Mouse (Mus musculus) forebrain, embryonic 13.5 days (tissue): ENCODE measurements around the gene B3galt6. TPM values are rescaled to one million over a fixed set of nuclear protein-coding genes. Genes with fewer than 3 reads are reported as not detected.

Experiments
- ATAC-seq: fragments of 200-750 bp; cut with Nextera tagmentation; 2 replicates; pipeline ENCODE4 v1.8.0; 2017
- H3K27ac ChIP-seq: fragments of 300-500 bp; sonication (generic); 2 replicates; pipeline ENCODE4 v1.5.1; 2015; ENCODE audit warnings: inconsistent platforms, mild to moderate bottlenecking, moderate library complexity
- H3K27me3 ChIP-seq: fragments of 300-500 bp; sonication (generic); 2 replicates; pipeline ENCODE4 v1.6.1; 2015; ENCODE audit warnings: mild to moderate bottlenecking, inconsistent platforms
- H3K36me3 ChIP-seq: fragments of 300-500 bp; sonication (generic); 2 replicates; pipeline ENCODE4 v1.6.1; 2015; ENCODE audit warnings: mild to moderate bottlenecking, inconsistent platforms; ENCODE audit not compliant: poor library complexity, severe bottlenecking
- H3K4me1 ChIP-seq: fragments of 300-500 bp; sonication (generic); 2 replicates; pipeline ENCODE4 v1.6.1; 2015; ENCODE audit warnings: inconsistent platforms
- H3K4me2 ChIP-seq: fragments of 300-500 bp; sonication (generic); 2 replicates; pipeline ENCODE4 v1.6.1; 2015; ENCODE audit warnings: inconsistent platforms, mild to moderate bottlenecking, moderate library complexity
- H3K4me3 ChIP-seq: fragments of 300-500 bp; sonication (generic); 2 replicates; pipeline ENCODE4 v1.5.1; 2015; ENCODE audit warnings: mild to moderate bottlenecking, inconsistent platforms
- H3K9ac ChIP-seq: fragments of 300-500 bp; sonication (generic); 2 replicates; pipeline ENCODE4 v1.6.1; 2015; ENCODE audit warnings: mild to moderate bottlenecking, inconsistent platforms
- H3K9me3 ChIP-seq: fragments of 300-500 bp; sonication (generic); replicated peaks from 2 replicates; pipeline ENCODE4 v1.6.1; 2016; ENCODE audit warnings: inconsistent platforms
- WGBS: fragments of 180-500 bp; shearing (Covaris S2); methylation state at CpG from one replicate; pipeline ENCODE4 v1.1.7; 2015; 5-methylcytosine and 5-hydroxymethylcytosine counted together
- polyA plus RNA-seq: library from polyadenylated mRNA; unstranded; fragments of >200 nt; fragmentation: Nextera tagmentation; extraction: Ambion mirVana; gene quantifications from 2 replicates; pipeline ENCODE4 v1.2.1, GENCODE M21; 2015

Gene B3galt6
- polyA plus RNA-seq, 1 experiment from 2014 or later, result 21.0 TPM

DNA sequence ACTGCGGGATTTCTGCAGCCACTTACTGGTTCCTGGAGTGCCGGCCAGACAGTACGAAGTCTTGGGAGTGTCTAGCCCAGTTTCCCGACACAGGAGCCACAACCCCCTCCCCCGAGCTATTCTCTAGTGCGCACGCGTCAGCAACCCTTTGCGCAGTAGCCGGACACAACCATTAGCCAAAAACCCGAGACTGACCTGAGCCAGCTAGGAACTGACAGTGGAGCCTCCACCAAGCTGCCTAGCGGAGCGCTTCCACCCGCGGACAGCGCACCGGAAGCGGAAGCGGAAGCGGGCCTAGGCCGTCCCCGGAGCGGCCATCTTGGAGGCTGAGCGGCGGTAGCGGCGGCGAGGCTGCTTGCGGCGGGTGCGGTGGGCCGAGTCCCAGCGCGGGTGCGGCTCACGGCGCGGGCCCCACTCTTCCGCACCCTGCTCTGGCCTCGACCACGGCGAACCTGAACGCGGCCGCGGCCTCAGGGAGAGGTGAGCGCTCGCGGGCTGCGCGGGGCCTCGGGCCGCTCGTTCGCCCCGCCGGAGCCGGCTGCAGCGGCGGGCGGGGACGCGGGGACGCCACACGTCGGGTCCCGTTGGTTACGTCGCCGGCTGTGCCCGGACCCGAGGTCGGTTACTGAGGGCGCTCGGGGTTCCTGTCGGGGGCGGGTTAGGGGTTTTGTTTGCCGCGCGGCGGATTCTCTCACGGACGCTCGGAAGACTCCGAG is 48.8 kb downstream of the B3galt6 start, which contains the start of gene Ube2j2:
TSS of gene Ube2j2 (plus strand) at position 298 of the 716 bp plus-strand sequence.
- Histone ChIP-seq H3K4me2 (peak within 1 kb of the TSS; percentile 98), H3K4me3 (peak within 1 kb of the TSS; percentile 96), H3K4me1 (peaks cover 25% of the 10 kb centered on the region), H3K9ac (peak within 1 kb of the TSS; percentile 91), H3K36me3 (peaks cover 24% of the 10 kb centered on the region), H3K27me3 (peaks cover 8% of the 10 kb centered on the region), H3K9me3 (no peaks in the 10 kb centered on the region), H3K27ac (peak within 1 kb of the TSS; percentile 71)
- peak; percentile 99 for ATAC-seq
- under 1% methylated on average over 78 of the region's 85 CpGs for WGBS

DNA sequence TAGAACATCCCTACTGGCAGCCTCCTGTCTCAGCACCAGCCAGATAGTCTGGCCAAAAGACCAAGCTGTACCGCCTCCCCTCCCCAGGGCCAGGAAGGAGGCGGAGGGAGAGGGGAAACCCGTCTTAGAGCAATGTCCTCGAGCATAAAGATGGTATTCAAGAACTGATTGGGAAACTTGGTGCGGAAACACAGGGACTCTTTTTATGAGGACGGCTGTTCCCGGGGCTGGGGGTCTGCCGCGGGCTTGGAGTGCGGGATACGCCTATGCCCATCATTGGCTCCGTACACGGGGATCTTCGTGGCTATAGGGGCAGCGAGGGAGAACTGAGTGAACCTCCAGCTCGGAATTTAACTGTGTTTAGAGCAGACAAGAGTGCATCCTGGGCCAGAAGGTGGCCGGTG is 49.4 kb downstream of the B3galt6 start:
- H3K9ac ChIP-seq, result peak overlapping the region; percentile 91
- peaks cover 8% of the 10 kb centered on the region for H3K27me3 ChIP-seq
- H3K4me1 ChIP-seq, result peaks cover 25% of the 10 kb centered on the region
- H3K4me2 ChIP-seq, result peak overlapping the region; percentile 92
- peaks cover 18% of the 10 kb centered on the region for H3K36me3 ChIP-seq
- H3K9me3 ChIP-seq, result no peaks in the 10 kb centered on the region
- H3K4me3 ChIP-seq, result peak overlapping the region; percentile 96
- H3K27ac ChIP-seq, result peak overlapping the region; percentile 71; the same call in 1 of the 2 replicates
- 1% methylated on average over 17 of the region's 17 CpGs for WGBS
- ATAC-seq, result peak; percentile 48

Other genes with a start within 250 kb of the B3galt6 start
- gene Atad3a, start 231.6 kb downstream of the B3galt6 start, polyA plus RNA-seq, result 79.2 and 93.3 TPM in 2 replicates
- gene Vwa1, start 218.0 kb downstream of the B3galt6 start, polyA plus RNA-seq, result 15.1 and 15.3 TPM in 2 replicates
- 0.20 and 0.45 TPM in 2 replicates for gene Tmem88b, start 206.8 kb downstream of the B3galt6 start, polyA plus RNA-seq
- gene Ankrd65, start 202.2 kb downstream of the B3galt6 start, polyA plus RNA-seq, result 0.18 TPM in 1 of 2 replicates, not detected in the other
- 251 and 266 TPM in 2 replicates for gene Mrpl20, start 189.8 kb downstream of the B3galt6 start, polyA plus RNA-seq
- 166 and 179 TPM in 2 replicates for gene Ccnl2, start 180.2 kb downstream of the B3galt6 start, polyA plus RNA-seq
- 147 and 151 TPM in 2 replicates for gene Aurkaip1, start 161.4 kb downstream of the B3galt6 start, polyA plus RNA-seq
- 15.6 and 17.1 TPM in 2 replicates for gene Mxra8, start 153.0 kb downstream of the B3galt6 start, polyA plus RNA-seq
- gene Dvl1, start 145.2 kb downstream of the B3galt6 start, polyA plus RNA-seq, result 7.2 and 7.6 TPM in 2 replicates
- 0.58 and 0.72 TPM in 2 replicates for gene Tas1r3, start 129.3 kb downstream of the B3galt6 start, polyA plus RNA-seq
- gene Cptp, start 123.2 kb downstream of the B3galt6 start, polyA plus RNA-seq, result 19.1 and 22.3 TPM in 2 replicates
- gene Ints11, start 123.1 kb downstream of the B3galt6 start, polyA plus RNA-seq, result 96.2 and 106 TPM in 2 replicates
- 46.5 and 54.2 TPM in 2 replicates for gene Pusl1, start 100.9 kb downstream of the B3galt6 start, polyA plus RNA-seq
- 51.0 and 56.7 TPM in 2 replicates for gene Acap3, start 100.8 kb downstream of the B3galt6 start, polyA plus RNA-seq
- 131 and 136 TPM in 2 replicates for gene Ube2j2, start 48.8 kb downstream of the B3galt6 start, polyA plus RNA-seq
- 7.0 and 10.1 TPM in 2 replicates for gene C1qtnf12, start 30.3 kb downstream of the B3galt6 start, polyA plus RNA-seq
- gene Sdf4, start 223 bp upstream of the B3galt6 start, polyA plus RNA-seq, result 113 and 118 TPM in 2 replicates
- 0.63 and 1.1 TPM in 2 replicates for gene Tnfrsf4, start 21.2 kb upstream of the B3galt6 start, polyA plus RNA-seq
- gene Tnfrsf18, start 33.5 kb upstream of the B3galt6 start, polyA plus RNA-seq, result 0.83 and 0.98 TPM in 2 replicates
- not detected in 2 replicates for gene Ttll10, start 66.8 kb upstream of the B3galt6 start, polyA plus RNA-seq
- 46.2 and 50.3 TPM in 2 replicates for gene 9430015G10Rik, start 117.3 kb upstream of the B3galt6 start, polyA plus RNA-seq
- gene Rnf223, start 137.9 kb upstream of the B3galt6 start, polyA plus RNA-seq, result 0.81 and 0.87 TPM in 2 replicates
- gene Agrn, start 204.8 kb upstream of the B3galt6 start, polyA plus RNA-seq, result 91.4 and 107 TPM in 2 replicates
- 1.3 TPM in 2 replicates for gene Isg15, start 208.2 kb upstream of the B3galt6 start, polyA plus RNA-seq
- 6.2 and 7.6 TPM in 2 replicates for gene AW011738, start 210.7 kb upstream of the B3galt6 start, polyA plus RNA-seq
- 1.2 and 1.6 TPM in 2 replicates for gene Perm1, start 223.2 kb upstream of the B3galt6 start, polyA plus RNA-seq
- gene Plekhn1, start 242.2 kb upstream of the B3galt6 start, polyA plus RNA-seq, result 22.4 and 26.2 TPM in 2 replicates
- 62.8 and 64.9 TPM in 2 replicates for gene Noc2l, start 243.4 kb upstream of the B3galt6 start, polyA plus RNA-seq